Mouse (Mus musculus) stomach, embryonic 15.5 days (tissue): ENCODE results near the gene Slc8a3. TPM values are rescaled to one million over a fixed set of nuclear protein-coding genes. Genes with fewer than 3 reads are reported as not detected.

ENCODE experiments used
- ATAC-seq: fragments of 200-750 bp; cut with Nextera tagmentation; 2 replicates; pipeline ENCODE4 v1.8.0; 2017; ENCODE audit warnings: low read depth, moderate number of reproducible peaks, moderate TSS enrichment; ENCODE audit not compliant: insufficient read depth, low FRiP score
- H3K27ac ChIP-seq: fragments of 300-500 bp; sonication (generic); 2 replicates; pipeline ENCODE4 v1.5.1; 2015; ENCODE audit warnings: mild to moderate bottlenecking, inconsistent platforms
- H3K27me3 ChIP-seq: fragments of 300-500 bp; sonication (generic); replicated peaks from 2 replicates; pipeline ENCODE4 v1.6.1; 2015; ENCODE audit warnings: inconsistent platforms
- H3K36me3 ChIP-seq: fragments of 300-500 bp; sonication (generic); 2 replicates; pipeline ENCODE4 v1.6.1; 2015; ENCODE audit warnings: inconsistent platforms
- H3K4me1 ChIP-seq: fragments of 300-500 bp; sonication (generic); 2 replicates; pipeline ENCODE4 v1.6.1; 2015; ENCODE audit warnings: inconsistent platforms
- H3K4me2 ChIP-seq: fragments of 300-500 bp; sonication (generic); 2 replicates; pipeline ENCODE4 v1.6.1; 2015; ENCODE audit warnings: mild to moderate bottlenecking, inconsistent platforms
- H3K4me3 ChIP-seq: fragments of 300-500 bp; sonication (generic); replicated peaks from 2 replicates; pipeline ENCODE4 v1.5.1; 2015; ENCODE audit warnings: inconsistent platforms
- H3K9ac ChIP-seq: fragments of 300-500 bp; sonication (generic); 2 replicates; pipeline ENCODE4 v1.6.1; 2015; ENCODE audit warnings: inconsistent platforms
- H3K9me3 ChIP-seq: fragments of 300-500 bp; sonication (generic); 2 replicates; pipeline ENCODE4 v1.6.1; 2016; ENCODE audit warnings: inconsistent platforms
- WGBS: fragments of 180-500 bp; shearing (Covaris S2); methylation state at CpG from one replicate; pipeline ENCODE4 v1.1.7; 2015; 5-methylcytosine and 5-hydroxymethylcytosine counted together
- polyA plus RNA-seq: library from polyadenylated mRNA; unstranded; fragments of >200 nt; fragmentation: Nextera tagmentation; extraction: Ambion mirVana; gene quantifications from 2 replicates; pipeline ENCODE4 v1.2.1, GENCODE M21; 2015

Gene Slc8a3
- polyA plus RNA-seq, 1 experiment from 2014 or later = 0.63 TPM

- WGBS = 80% methylated on average over 3 of the region's 3 CpGs
- ATAC-seq = no peak
- Histone ChIP-seq H3K9me3 (no peaks in the 10 kb centered on the region), H3K27me3 (no peaks in the 10 kb centered on the region), H3K27ac (no peak overlapping the region), H3K4me1 (no peaks in the 10 kb centered on the region), H3K4me3 (no peak overlapping the region), H3K4me2 (no peak overlapping the region), H3K36me3 (no peaks in the 10 kb centered on the region), H3K9ac (no peak overlapping the region)
Measured at GRCm38 (mm10) chr12:81173011-81173410, 160.0 kb downstream of the Slc8a3 start.

DNA sequence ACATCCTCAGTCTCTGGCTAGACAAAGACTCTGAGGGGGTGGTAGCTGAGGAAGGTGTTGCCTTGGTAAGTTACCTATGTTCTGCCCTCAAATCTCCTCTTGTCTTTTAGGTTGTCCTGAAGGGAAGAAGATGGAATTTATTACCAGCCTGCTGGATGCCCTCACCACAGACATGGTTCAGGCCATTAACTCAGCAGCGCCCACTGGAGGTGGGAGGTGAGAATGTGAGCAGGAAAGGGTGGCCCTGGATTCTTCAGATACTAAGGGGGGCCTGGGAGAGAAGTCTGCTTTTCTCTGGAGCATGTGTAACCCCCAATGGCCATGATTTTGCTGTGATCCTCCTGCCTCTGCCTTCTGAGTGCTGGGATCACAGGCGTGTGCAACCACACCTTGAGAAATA, 162.9 kb downstream of the Slc8a3 start:
- no peak overlapping the region for H3K4me2 ChIP-seq
- H3K9me3 ChIP-seq = no peaks in the 10 kb centered on the region
- H3K27ac ChIP-seq = no peak overlapping the region
- 85% methylated on average over 2 of the region's 2 CpGs for WGBS
- no peak overlapping the region for H3K4me3 ChIP-seq
- no peaks in the 10 kb centered on the region for H3K27me3 ChIP-seq
- no peaks in the 10 kb centered on the region for H3K4me1 ChIP-seq
- no peak for ATAC-seq
- H3K36me3 ChIP-seq = no peaks in the 10 kb centered on the region
- no peak overlapping the region for H3K9ac ChIP-seq

DNA sequence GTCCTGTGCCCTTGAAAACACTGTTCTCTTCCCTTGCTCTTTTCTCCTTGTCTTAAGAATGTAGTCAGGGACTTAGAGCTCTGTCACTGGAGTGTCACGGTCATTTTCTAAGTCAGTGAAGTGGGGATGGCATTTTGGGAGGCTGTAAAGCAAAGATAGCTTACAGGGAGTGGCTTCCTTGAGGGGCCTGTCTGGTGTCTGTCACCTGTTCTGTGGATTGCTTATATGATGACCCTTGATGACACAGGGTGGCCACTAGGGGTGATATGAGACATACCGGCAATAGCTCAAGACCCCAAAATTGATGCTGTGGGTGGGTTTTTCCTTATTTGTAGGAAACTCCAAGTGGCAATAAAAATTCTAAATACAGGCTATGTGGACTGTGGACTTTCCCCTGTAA, 164.5 kb downstream of the Slc8a3 start:
- Histone ChIP-seq H3K36me3 (no peaks in the 10 kb centered on the region), H3K9ac (no peak overlapping the region), H3K27me3 (no peaks in the 10 kb centered on the region), H3K4me2 (no peak overlapping the region), H3K9me3 (no peaks in the 10 kb centered on the region), H3K4me3 (no peak overlapping the region), H3K4me1 (no peaks in the 10 kb centered on the region), H3K27ac (no peak overlapping the region)
- no peak for ATAC-seq
- 58% methylated on average over 2 of the region's 2 CpGs for WGBS

- Histone ChIP-seq H3K27me3 (no peaks in the 10 kb centered on the region), H3K9ac (no peak overlapping the region), H3K4me1 (no peaks in the 10 kb centered on the region), H3K36me3 (no peaks in the 10 kb centered on the region), H3K27ac (no peak overlapping the region), H3K9me3 (no peaks in the 10 kb centered on the region), H3K4me3 (no peak overlapping the region), H3K4me2 (no peak overlapping the region)
- WGBS = 92% methylated on average over 7 of the region's 7 CpGs
- no peak for ATAC-seq
Measured at GRCm38 (mm10) chr12:81168031-81168430, 164.9 kb downstream of the Slc8a3 start.

GRCm38 (mm10) chr12:81167142-81167541, 165.8 kb downstream of the Slc8a3 start:
- Histone ChIP-seq H3K4me2 (no peak overlapping the region), H3K9me3 (no peaks in the 10 kb centered on the region), H3K27me3 (no peaks in the 10 kb centered on the region), H3K4me1 (no peaks in the 10 kb centered on the region), H3K36me3 (no peaks in the 10 kb centered on the region), H3K4me3 (no peak overlapping the region), H3K9ac (no peak overlapping the region), H3K27ac (no peak overlapping the region)
- WGBS = 76% methylated on average over 9 of the region's 9 CpGs
- no peak for ATAC-seq

GRCm38 (mm10) chr12:81166615-81167014, 166.4 kb downstream of the Slc8a3 start:
- H3K9ac ChIP-seq = no peak overlapping the region
- no peak for ATAC-seq
- no peaks in the 10 kb centered on the region for H3K9me3 ChIP-seq
- no peak overlapping the region for H3K4me3 ChIP-seq
- H3K27ac ChIP-seq = no peak overlapping the region
- no peaks in the 10 kb centered on the region for H3K4me1 ChIP-seq
- 64% methylated on average over 8 of the region's 8 CpGs for WGBS
- H3K27me3 ChIP-seq = no peaks in the 10 kb centered on the region
- no peaks in the 10 kb centered on the region for H3K36me3 ChIP-seq
- no peak overlapping the region for H3K4me2 ChIP-seq

GRCm38 (mm10) chr12:81166092-81166491, 166.9 kb downstream of the Slc8a3 start:
- Histone ChIP-seq H3K9ac (no peak overlapping the region), H3K27ac (no peak overlapping the region), H3K4me1 (no peaks in the 10 kb centered on the region), H3K27me3 (no peaks in the 10 kb centered on the region), H3K4me3 (no peak overlapping the region), H3K4me2 (no peak overlapping the region), H3K36me3 (no peaks in the 10 kb centered on the region), H3K9me3 (no peaks in the 10 kb centered on the region)
- 23% methylated on average over 10 of the region's 10 CpGs for WGBS
- ATAC-seq = no peak

GRCm38 (mm10) chr12:81163566-81163965, 169.4 kb downstream of the Slc8a3 start:
- 85% methylated on average over 3 of the region's 3 CpGs for WGBS
- H3K27me3 ChIP-seq = no peaks in the 10 kb centered on the region

GRCm38 (mm10) chr12:81163131-81163530, 169.8 kb downstream of the Slc8a3 start:
- H3K27ac ChIP-seq = no peak overlapping the region
- no peak overlapping the region for H3K4me2 ChIP-seq
- no peaks in the 10 kb centered on the region for H3K4me1 ChIP-seq
- H3K36me3 ChIP-seq = no peaks in the 10 kb centered on the region
- no peak for ATAC-seq
- H3K9ac ChIP-seq = no peak overlapping the region
- 76% methylated on average over 3 of the region's 3 CpGs for WGBS
- no peak overlapping the region for H3K4me3 ChIP-seq
- H3K9me3 ChIP-seq = no peaks in the 10 kb centered on the region
- H3K27me3 ChIP-seq = no peaks in the 10 kb centered on the region

More at GRCm38 (mm10) chr12:81163566-81163965, 169.4 kb downstream of the Slc8a3 start:
- H3K27ac ChIP-seq = no peak overlapping the region
- ATAC-seq = no peak
- H3K9ac ChIP-seq = no peak overlapping the region
- H3K4me1 ChIP-seq = no peaks in the 10 kb centered on the region
- H3K4me2 ChIP-seq = no peak overlapping the region
- no peaks in the 10 kb centered on the region for H3K36me3 ChIP-seq
- no peak overlapping the region for H3K4me3 ChIP-seq
- H3K9me3 ChIP-seq = no peaks in the 10 kb centered on the region

- Histone ChIP-seq H3K4me1 (no peaks in the 10 kb centered on the region), H3K4me3 (no peak overlapping the region), H3K36me3 (no peaks in the 10 kb centered on the region), H3K9ac (no peak overlapping the region), H3K27ac (no peak overlapping the region), H3K9me3 (no peaks in the 10 kb centered on the region), H3K27me3 (no peaks in the 10 kb centered on the region), H3K4me2 (no peak overlapping the region)
- WGBS = 89% methylated on average over 2 of the region's 2 CpGs
- ATAC-seq = no peak
Measured at GRCm38 (mm10) chr12:81161282-81161681, 171.7 kb downstream of the Slc8a3 start.

DNA sequence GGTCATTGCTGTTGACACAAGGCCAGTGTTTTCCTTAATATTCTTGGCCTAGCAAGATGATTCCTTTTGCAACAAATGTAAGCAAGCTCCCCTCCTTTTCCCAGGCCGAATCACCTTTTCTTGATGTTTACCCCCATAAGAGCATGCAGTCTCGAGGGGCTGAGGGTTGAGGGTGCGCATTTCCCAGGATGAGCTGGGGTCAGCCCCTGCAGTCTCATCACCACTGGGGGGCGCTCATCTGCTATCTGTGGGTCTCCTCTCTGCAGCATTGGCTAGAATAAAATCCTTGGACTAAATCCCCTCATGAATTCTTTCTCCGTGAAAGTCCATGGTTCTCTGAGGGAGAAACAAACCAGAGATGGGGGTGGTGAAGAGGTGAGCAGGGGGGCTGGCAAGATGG, 172.1 kb downstream of the Slc8a3 start:
- no peaks in the 10 kb centered on the region for H3K27me3 ChIP-seq
- H3K9ac ChIP-seq = no peak overlapping the region
- no peak overlapping the region for H3K4me2 ChIP-seq
- 62% methylated on average over 5 of the region's 5 CpGs for WGBS
- no peaks in the 10 kb centered on the region for H3K4me1 ChIP-seq
- no peak overlapping the region for H3K27ac ChIP-seq
- ATAC-seq = no peak
- H3K36me3 ChIP-seq = no peaks in the 10 kb centered on the region
- H3K9me3 ChIP-seq = no peaks in the 10 kb centered on the region
- H3K4me3 ChIP-seq = no peak overlapping the region

DNA sequence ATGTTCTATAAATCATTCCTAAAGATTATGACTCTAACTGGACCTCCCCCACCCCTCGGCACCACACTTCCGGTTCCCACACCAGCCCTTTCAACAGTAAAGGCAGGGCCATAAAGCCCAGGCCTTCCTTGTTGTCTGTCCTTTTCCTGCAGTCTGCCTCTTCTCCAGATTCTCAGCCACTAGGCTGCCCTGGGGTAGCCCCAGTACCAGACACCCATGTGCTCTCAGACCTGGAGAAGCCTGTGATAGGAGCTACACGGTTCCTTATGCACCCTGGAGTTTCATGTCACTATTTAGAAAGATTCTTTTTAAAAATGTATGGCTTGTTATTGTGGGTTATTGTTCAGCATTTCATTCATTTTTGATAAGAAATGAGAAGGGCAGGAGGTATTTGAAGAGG, 172.6 kb downstream of the Slc8a3 start:
- Histone ChIP-seq H3K4me3 (no peak overlapping the region), H3K9me3 (no peaks in the 10 kb centered on the region), H3K4me1 (no peaks in the 10 kb centered on the region), H3K36me3 (no peaks in the 10 kb centered on the region), H3K27me3 (no peaks in the 10 kb centered on the region), H3K4me2 (no peak overlapping the region), H3K27ac (no peak overlapping the region), H3K9ac (no peak overlapping the region)
- ATAC-seq = no peak
- 46% methylated on average over 3 of the region's 3 CpGs for WGBS

DNA sequence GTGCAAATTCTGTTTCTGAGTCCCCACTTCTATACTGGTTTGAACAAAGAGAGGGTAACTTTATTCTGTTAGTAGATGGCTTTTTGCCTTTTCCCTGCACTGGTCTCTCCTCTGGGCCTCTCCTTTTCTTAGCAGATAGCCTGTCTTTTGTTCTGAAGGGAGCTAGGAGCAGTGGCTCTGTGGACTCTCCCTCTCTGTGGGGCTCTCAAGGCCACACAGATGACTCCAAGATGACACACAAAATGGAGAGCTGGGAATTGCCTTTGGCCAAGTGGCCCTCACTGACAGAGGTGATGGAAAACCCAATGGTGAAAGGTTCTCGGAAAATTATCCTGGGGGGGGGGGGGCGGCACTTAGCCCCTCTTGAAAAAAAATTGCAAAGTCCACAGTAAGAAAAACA, 173.0 kb downstream of the Slc8a3 start:
- Histone ChIP-seq H3K27ac (no peak overlapping the region), H3K4me2 (no peak overlapping the region), H3K4me1 (no peaks in the 10 kb centered on the region), H3K27me3 (no peaks in the 10 kb centered on the region), H3K9ac (no peak overlapping the region), H3K9me3 (no peaks in the 10 kb centered on the region), H3K36me3 (no peaks in the 10 kb centered on the region), H3K4me3 (no peak overlapping the region)
- WGBS = 51% methylated on average over 2 of the region's 2 CpGs
- no peak for ATAC-seq
